Mouse (Mus musculus) stomach, postnatal 0 days (tissue): Measurements from ENCODE around the gene Ndufb7.

Experiments
- CTCF ChIP-seq: IDR thresholded peaks from 2 replicates; pipeline ENCODE4 v1.5.1; 2016; ENCODE audit warnings: antibody characterized with exemption, low read depth, mild to moderate bottlenecking, moderate library complexity
- EP300 ChIP-seq: optimal IDR thresholded peaks from 2 replicates; pipeline ENCODE3; 2016; ENCODE audit warnings: antibody characterized with exemption

DNA sequence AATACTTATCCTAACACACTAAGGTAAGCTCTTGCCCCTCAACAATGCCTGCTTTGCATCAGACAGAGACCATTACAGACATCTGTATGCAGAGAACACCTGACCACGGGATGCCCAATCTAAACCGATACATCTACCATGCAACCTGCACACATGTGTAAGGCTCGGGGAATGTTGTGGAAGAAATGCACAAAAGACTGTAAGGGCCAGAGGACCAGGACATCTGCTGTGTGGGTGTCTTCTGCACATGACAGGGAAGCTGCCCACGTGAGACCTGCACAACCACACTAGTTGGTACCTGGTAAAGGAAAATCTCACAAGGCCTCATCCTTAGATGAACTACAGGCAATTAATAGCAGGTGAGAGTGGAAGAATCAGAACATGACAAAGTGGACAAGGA lies 3.2 kb upstream of the Ndufb7 start:
- no peak for TF ChIP-seq CTCF
- TF ChIP-seq EP300 = no peak
